Mouse (Mus musculus) cerebellum, postnatal 36 days (tissue): ENCODE data around the gene Cnn3.
A peak's percentile ranks its signal among the peaks of the same experiment; 100 is the strongest.

Source experiments
- DNase-seq, 2 experiments: peaks; one replicate each; pipeline ENCODE4 v3.0.0; 2021 to 2022; ENCODE audit warnings: mixed read lengths in 2 of 2

Gene Cnn3

GRCm38 (mm10) chr3:121425861-121426620, at the start of gene Cnn3:
Cnn3 (plus strand) TSS chr3:121426497.
- DNase-seq, result peak; percentile 81 to 88

- no peak for DNase-seq
These were observed 47.3 kb upstream of the Cnn3 start for GRCm38 (mm10) chr3:121378708-121379612.

GRCm38 (mm10) chr3:121379699-121380098, 46.6 kb upstream of the Cnn3 start:
- no peak for DNase-seq

GRCm38 (mm10) chr3:121387471-121388009, 38.8 kb upstream of the Cnn3 start:
- no peak for DNase-seq

- DNase-seq, result no peak
These were observed 36.9 kb upstream of the Cnn3 start for GRCm38 (mm10) chr3:121389366-121389765.

- DNase-seq, result no peak
These were observed 36.3 kb upstream of the Cnn3 start for GRCm38 (mm10) chr3:121389860-121390530.

GRCm38 (mm10) chr3:121390724-121391123, 35.6 kb upstream of the Cnn3 start:
- DNase-seq, result no peak

- no peak for DNase-seq
These were observed 30.6 kb upstream of the Cnn3 start for GRCm38 (mm10) chr3:121395588-121396295.

- DNase-seq, result no peak
These were observed 29.7 kb upstream of the Cnn3 start for GRCm38 (mm10) chr3:121396561-121396960.

GRCm38 (mm10) chr3:121397007-121397406, 29.3 kb upstream of the Cnn3 start:
- no peak for DNase-seq

- no peak for DNase-seq
These were observed 24.9 kb upstream of the Cnn3 start for GRCm38 (mm10) chr3:121401384-121401783.

- no peak for DNase-seq
These were observed 24.2 kb upstream of the Cnn3 start for GRCm38 (mm10) chr3:121402096-121402495.

GRCm38 (mm10) chr3:121403449-121403848, 22.8 kb upstream of the Cnn3 start:
- DNase-seq, result no peak

GRCm38 (mm10) chr3:121405101-121405500, 21.2 kb upstream of the Cnn3 start:
- DNase-seq, result no peak

- no peak for DNase-seq
These were observed 18.9 kb upstream of the Cnn3 start for GRCm38 (mm10) chr3:121407417-121407816.

- DNase-seq, result no peak
These were observed 17.9 kb upstream of the Cnn3 start for GRCm38 (mm10) chr3:121408386-121408785.

GRCm38 (mm10) chr3:121411450-121411849, 14.8 kb upstream of the Cnn3 start:
- DNase-seq, result no peak

GRCm38 (mm10) chr3:121416171-121417154, 9.8 kb upstream of the Cnn3 start:
- no peak for DNase-seq

- DNase-seq, result no peak
These were observed 8.7 kb upstream of the Cnn3 start for GRCm38 (mm10) chr3:121417379-121418250.

GRCm38 (mm10) chr3:121418251-121418601, 8.1 kb upstream of the Cnn3 start:
- no peak for DNase-seq
